Mouse (Mus musculus) testis, postnatal 10 days (tissue): ENCODE data around the gene Ergic2.
"Not testable (repeated sequence)": the region's sequence is repeated elsewhere in the genome, so short reads cannot be mapped to it uniquely, and the experiment has no call there.

Source experiments
- DNase-seq: peaks from one replicate; pipeline ENCODE4 v3.0.0; 2021; ENCODE audit warnings: low spot score

Ergic2 gene

DNA sequence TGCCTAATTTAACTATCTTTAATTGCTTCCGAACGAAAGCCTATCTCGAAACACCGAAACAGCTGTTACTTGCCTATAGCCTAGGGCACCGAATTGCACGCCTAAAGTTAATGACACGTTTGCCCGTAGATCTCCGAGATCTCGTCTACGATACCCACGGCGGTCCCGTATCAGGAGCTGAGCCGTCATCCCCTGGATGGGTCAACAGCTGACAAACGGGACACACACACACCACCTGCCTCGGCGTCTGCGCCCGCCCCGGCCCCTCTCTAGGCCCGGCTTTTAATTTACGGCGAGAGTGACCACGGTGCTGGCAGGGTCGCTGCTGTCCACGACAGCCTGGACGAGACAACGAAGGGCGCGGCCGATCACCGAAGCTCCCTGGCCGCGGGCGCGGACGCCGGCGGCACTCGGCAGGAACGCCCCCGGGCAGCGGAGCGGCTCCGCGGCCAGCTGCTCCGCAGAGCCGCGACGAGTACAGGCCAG is 740 bp downstream of the Ergic2 start:
- DNase-seq, result no peak

DNA sequence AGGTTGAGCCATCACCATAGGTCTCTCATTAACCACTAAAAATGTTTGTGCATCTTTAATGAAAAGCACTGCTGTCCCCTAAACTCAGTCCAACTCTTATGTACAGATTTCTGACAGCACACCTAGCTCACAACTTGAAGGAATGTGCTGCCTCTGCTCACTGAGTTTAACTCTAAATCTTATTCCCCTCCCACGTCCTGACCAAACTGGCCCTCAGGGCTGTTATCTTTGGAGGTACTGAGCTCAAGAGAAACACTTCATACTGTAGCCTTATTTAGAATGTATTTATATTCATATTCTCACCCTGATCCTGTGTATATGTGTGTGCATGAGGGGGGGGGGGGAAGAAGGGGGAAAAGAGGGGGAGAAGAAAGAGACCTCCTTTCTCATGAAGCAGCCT is 4.7 kb downstream of the Ergic2 start:
- no peak for DNase-seq

DNA sequence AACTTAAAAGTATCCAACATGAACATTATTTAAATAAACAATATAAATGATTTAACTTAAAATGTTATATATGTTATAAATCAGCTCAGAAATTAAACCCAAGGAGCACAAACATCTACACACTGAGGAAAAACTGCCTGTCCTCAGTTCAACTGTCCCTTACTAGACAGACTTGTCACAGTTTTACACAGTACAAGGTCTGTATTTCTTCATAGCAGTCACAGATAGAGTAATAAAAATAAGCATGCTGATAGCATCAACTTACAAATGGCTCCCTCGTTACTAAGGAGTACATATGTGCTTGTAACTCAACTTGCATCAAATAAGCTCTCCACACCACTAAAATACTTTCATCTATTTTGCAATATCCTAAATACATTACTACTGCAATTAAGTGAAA is 7.0 kb downstream of the Ergic2 start:
- DNase-seq, result no peak

DNA sequence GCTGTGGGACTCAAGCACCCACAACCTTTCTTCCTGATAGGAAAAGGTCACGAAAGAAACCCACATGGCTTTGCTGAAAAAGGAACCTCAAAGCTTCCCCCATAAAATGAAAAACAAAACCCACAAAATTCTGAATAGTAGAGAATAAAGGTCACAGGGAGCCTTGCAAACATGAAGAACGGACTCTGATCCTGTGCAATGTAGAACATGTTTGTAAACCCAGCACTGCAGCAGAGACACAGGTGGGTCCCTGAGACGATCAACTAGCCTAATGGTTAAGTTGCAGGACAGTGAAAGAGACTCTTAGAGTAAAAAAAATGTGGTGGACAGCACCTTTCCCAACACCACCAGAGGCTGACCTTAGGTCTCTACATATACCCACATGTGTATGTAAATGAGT is 12.4 kb downstream of the Ergic2 start:
- no peak for DNase-seq

DNA sequence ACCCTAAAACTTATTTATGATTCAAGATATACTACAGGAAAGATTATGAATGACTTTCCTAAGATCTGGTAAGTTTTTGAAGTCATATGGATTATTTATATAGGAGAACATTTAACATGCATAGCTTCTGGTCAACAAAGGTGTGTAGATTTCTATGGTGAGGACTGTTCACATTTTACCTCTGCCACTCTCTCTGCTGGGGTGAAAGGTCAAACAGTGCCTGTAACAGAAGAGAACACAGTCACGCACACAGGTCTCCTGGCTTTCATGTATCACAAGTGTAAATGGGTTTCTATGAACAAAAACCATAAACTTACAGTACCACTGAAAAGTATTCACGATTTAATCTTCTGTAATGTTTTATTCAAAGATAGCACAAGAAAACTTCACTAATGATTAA is 13.0 kb downstream of the Ergic2 start:
- DNase-seq, result no peak

DNA sequence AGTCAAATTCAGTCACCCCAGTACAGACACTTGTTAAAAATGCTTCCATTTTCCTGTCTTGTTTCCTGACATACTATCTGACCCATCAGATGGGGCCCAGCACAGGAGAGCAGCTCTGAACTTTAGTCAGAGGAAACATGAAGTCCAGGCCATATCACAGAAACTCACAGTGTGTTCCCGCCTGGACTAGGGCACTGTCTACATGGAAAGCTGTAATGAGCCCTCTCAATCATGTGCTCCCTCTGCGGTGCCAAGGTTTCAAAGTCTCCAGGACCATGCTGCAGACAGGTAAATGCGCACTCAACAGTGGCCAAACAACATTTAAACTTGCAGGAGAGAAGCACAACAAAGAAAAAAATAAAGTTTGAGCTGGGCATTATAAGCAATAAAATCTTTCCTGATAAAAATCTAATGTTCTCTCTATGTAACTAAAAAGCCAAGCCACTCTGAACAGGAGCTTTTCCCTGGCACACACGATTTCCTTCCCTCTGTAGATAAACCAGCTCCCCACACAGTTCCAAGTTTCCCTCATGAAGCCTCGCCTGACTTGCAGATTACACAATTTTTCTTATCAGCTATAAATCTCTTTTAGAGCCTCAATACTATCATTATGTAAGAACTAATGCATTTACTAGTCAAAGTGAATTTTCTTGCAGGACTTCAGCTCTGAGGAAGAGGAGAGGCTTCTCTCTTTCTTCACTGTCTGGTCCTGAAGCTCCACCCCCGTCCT is 18.0 kb downstream of the Ergic2 start:
- no peak for DNase-seq

DNA sequence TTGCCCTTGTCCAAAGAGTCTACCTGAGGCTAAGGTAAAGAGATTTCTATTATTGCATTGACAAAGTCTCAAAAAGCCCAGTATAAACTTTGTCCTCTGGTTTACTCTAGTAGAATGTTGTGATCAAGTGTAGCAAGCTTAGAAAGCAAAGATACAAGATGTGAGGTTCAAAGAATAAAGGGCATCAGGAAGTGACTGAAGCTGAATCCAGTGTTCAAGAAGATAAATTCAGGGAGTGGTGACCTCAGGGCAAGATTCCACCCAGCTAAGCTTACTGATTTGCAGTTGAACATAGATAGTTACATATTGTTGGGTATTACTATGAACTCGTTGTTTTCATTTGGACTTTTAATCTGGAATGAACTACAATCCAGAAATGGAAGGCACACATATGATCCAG is 26.5 kb downstream of the Ergic2 start:
- DNase-seq, result no peak

DNA sequence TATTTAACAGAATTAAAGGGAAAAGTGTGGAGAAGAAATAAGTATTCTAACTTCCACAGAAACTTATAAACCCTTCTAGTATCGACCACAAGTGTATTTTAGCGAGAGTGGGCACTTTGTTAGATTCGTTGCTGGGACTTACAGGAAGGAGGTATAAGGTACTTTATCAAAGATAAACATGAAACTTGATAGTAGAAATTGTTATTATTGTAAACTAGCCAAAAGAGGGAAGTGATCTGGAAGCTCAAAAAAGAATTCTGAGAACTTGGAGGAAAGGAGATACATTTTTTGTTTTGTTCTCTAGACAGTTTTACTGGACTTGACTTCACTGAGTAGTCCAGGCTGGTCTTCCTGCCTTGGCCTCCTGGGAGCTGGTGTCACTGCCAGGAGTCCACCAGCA is 39.3 kb downstream of the Ergic2 start:
- DNase-seq, result no peak

DNA sequence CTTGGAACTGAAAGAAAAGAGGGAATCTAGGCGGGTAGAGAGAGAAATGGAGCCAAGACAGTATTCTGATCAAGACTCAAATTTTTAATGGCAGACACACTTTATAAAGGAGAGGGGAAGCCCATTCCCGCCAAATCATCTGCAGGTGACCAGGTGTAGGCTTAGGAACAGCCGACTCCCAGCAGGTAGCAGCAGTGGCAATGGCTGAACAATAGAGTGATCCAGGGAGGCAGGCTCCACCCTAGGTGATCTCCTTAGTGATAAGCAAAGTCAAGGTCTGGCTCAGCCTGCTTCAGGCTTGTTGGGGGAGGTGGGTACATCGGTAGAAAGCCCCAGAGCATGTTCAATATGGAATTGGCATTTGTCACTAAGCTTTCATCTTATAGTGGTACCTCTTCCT is 59.9 kb downstream of the Ergic2 start:
- not testable (repeated sequence) for DNase-seq

DNA sequence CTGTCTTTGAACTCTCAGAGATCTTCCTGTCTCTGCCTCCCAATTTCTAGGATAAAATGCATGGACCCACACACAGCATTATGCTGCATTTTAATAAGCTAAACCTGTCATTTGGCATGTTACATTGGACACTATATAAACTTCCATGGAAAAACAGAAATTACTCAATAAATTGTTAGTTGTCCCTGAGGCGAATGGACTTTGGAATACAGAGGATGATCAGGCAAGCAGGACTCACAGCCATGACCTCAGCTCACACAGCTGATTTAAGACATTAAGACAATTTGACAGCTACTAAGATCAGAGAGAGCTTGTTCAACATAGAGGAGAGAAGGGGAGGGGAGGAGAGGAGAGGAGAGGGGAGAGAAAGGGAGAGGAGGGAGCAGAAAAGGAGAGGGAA is 69.8 kb downstream of the Ergic2 start:
- no peak for DNase-seq

DNA sequence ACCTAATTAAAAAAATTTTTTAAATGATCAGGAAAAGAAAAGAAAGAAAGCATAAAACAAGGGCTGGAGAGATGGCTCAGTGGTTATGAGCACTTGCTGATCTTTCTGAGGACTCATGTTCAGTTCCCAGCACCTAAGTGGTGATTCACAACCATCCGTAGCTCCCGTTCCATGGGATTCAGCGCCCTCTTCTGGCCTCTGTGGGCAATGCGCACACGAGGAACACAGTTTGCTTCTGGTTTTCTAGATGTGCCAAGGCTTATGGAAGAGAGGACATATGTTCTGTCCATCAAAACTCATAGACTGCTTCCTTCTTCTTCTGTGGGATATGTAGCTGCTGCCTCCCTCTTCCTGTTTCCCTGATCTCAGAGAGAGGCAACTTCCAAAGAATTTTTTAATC is 70.3 kb downstream of the Ergic2 start:
- no peak for DNase-seq

DNA sequence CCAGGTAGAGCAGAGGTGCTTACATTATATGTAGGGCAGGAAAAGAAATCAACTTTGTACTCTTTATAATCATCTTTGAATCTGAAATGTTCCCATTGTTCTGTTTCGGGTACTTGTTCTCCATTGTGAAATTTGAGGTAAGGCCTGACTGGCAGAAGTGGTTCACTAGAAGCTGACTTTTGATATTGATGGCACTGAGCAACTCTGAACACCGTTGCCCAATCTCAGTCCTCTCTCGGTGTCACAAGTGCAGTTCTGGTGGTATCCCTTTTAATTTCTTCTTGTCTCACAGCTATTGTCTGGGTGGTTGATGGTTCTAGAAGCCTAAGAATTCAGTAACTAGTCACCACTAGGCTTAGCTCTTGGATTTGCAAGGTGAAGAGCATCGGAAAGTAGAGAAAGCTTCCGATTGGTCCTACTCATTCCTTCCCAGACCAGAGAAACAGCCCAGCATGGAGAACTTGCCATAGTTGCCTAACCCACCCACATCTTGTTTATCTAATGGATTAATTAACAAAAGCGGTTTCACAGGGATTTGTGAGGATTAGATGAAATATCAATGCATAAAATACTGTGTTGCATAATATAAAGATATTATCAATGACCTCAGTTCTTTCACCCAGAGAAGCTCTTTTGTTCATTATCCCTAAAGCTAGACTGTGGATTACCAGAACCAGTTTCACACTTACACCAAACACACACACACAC is 72.7 kb downstream of the Ergic2 start:
- no peak for DNase-seq

DNA sequence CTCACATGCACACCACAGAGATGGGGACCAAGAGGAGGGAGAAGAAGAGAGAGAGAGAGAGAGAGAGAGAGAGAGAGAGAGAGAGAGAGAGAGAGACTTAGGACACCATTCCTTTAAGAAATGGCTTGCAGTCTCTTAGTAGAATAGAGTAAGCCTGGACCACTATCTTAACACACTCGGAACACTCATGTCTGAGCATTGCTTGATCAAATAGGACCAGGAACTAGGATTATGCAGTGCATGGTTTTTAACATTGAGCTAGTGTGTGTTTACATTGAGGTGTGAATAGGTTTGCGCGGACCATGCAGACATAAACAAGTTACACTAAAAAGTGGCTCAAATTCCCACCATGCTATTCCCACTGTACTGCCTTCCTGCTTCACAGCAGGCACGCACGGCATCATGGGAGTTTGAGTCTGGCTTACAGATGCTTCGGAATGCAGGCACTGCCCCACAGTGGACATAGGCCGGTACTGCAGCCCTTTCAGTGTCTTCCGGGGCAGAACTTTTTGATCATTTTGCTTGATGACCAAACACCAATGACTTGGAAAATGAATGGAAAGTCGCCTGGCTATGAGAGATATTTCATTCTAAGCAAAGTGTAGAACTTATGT is 76.3 kb downstream of the Ergic2 start:
- DNase-seq, result peak; percentile 90

DNA sequence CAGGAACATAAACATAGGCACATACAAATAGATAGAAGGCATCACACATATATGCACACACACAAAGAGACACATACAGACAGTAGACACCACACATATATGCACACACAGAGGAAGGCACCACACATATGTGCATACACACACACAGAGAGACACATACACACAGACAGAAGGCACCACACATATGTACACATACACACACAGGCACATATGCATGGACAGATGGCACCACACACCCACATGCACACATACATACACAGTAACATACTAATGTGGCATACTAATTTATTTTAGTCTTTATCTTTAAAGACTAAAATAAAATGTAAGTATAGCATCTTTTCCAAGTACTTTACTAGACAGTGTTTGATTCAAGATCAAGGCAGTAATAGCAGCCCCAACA is 78.6 kb downstream of the Ergic2 start:
- no peak for DNase-seq

DNA sequence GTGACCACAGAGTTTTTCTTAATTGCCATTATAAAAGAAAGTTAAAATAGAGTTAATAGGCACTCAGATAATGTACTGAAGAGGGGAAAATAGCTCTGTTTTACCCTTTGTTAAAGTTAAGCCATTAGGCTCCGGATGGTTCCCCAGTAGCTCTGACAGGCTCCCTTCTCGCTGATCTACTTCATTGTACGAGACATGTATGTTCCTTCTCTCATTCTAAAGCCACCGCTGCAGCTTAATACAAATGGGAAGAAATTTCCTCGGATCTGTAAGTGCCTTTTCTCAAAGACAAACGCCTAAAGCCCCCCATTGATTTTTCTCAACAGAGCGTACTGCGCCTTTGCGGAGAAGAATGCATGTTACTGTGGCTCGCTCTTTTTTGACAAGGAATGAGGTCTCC is 79.9 kb downstream of the Ergic2 start:
- no peak for DNase-seq
